Mouse (Mus musculus): Measurements from ENCODE around the gene Gm5431.

Gene Gm5431

GRCm38 (mm10) chr11:48838181-48838797 lies 63.7 kb downstream of the Gm5431 start:
- no peak for DNase-seq
